Mouse (Mus musculus) myocyte (in vitro differentiated cells): ENCODE data around the gene Vmn2r33. TPM values are rescaled to one million over a fixed set of nuclear protein-coding genes. Genes with fewer than 3 reads are reported as not detected.
"Not testable (repeated sequence)": the region's sequence is repeated elsewhere in the genome, so short reads cannot be mapped to it uniquely, and the experiment has no call there.

Source experiments
- H3K27me3 ChIP-seq: one replicate; pipeline ENCODE4 v1.6.1; 2011; ENCODE audit not compliant: control insufficient read depth, insufficient read depth, insufficient read length
- H3K36me3 ChIP-seq: one replicate; pipeline ENCODE4 v1.6.1; 2011; ENCODE audit not compliant: control insufficient read depth, insufficient read depth
- H3K4me2 ChIP-seq: one replicate; pipeline ENCODE4 v1.6.1; 2011; ENCODE audit warnings: low read depth, control low read depth
- H3K4me3 ChIP-seq: one replicate; pipeline ENCODE4 v1.5.1; 2011; ENCODE audit warnings: mild to moderate bottlenecking, control low read depth, moderate library complexity
- H3K79me2 ChIP-seq: one replicate; pipeline ENCODE4 v1.6.1; 2011; ENCODE audit not compliant: control insufficient read depth, insufficient read depth
- H3ac ChIP-seq: one replicate; pipeline ENCODE4 v1.6.1; 2011; ENCODE audit not compliant: control insufficient read depth, insufficient read length
- polyA plus RNA-seq: library from polyadenylated mRNA; unstranded; fragments of >200 nt; fragmentation: generic; extraction: Trizol; gene quantifications from one replicate; pipeline ENCODE4 v1.2.1, GENCODE M21; 2012; ENCODE audit warnings: missing spikeins

Vmn2r33 gene
- polyA plus RNA-seq, result not detected

DNA sequence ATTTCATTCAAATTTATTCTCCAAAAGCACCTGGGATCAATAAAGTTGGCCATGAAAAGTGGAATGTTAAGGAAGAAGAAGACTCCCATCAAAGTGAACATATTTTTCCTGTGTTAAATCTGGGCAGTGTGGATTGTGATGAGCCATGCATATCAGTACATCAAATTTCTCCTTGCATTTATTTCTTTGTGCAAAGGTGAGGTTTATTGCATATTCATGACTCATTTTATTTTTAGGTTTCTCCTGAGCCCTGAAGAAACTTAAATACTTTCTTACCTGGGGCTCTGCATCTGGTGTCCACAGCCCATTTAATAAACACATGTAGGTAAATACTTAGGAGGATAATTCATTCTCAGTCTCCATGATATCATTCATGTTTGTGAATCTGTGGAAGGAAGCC lies at the start of gene Vmn2r33:
Gene Vmn2r33, minus strand, starts transcription at position 101 of the 400 bp plus-strand sequence.
- not testable (repeated sequence) for H3K27me3 ChIP-seq, H3K36me3 ChIP-seq, H3K4me2 ChIP-seq, H3K4me3 ChIP-seq, H3ac ChIP-seq, H3K79me2 ChIP-seq

Other genes starting within 250 kb of the Vmn2r33 start
- not detected for gene Vmn2r30, start 229.2 kb downstream of the Vmn2r33 start, polyA plus RNA-seq
- not detected for gene Gm45783, start 192.2 kb downstream of the Vmn2r33 start, polyA plus RNA-seq
- gene Vmn2r31, start 167.1 kb downstream of the Vmn2r33 start, polyA plus RNA-seq, result not detected
- gene Vmn2r32, start 86.8 kb downstream of the Vmn2r33 start, polyA plus RNA-seq, result not detected
- gene Vmn2r34, start 122.7 kb upstream of the Vmn2r33 start, polyA plus RNA-seq, result not detected